In genomic region chr6:115853985-115854384, GRCm38 (mm10) we compare ENCODE assay signal across 8 mouse cellular contexts. TPM values are rescaled to one million over a fixed set of nuclear protein-coding genes. Genes with fewer than 3 reads are reported as not detected.
DNase-seq lines count a peak whose midpoint lies in the region; ATAC-seq and TF ChIP-seq lines count a peak whose summit lies in the region.

No protein-coding gene starts in this region.

- no peak for TF ChIP-seq EP300 in liver, embryonic 14.5 days (IDR thresholded peaks at IDR 0.05; ENCODE audit: low read depth)

- no peak overlapping the region for H3K9ac ChIP-seq in liver, embryonic 14.5 days (replicated peaks)

- peak overlapping the region; percentile 100 for H3K27ac ChIP-seq in testis, adult 2 months (ENCODE audit: control insufficient read depth, insufficient read depth, low read depth, low read length)
- no peak overlapping the region for H3K27ac ChIP-seq in liver, embryonic 14.5 days
- H3K27ac ChIP-seq in thymus, adult 2 months (ENCODE audit: control insufficient read depth, insufficient read depth, low read length) = no peak overlapping the region; the same call in 1 of the 2 replicates

- no peak for TF ChIP-seq CTCF in testis, adult 2 months (IDR thresholded peaks at IDR 0.05; ENCODE audit: control insufficient read depth, insufficient read depth, insufficient replicate concordance, low read depth, low read length)
- no peak for TF ChIP-seq CTCF in liver, embryonic 14.5 days (IDR thresholded peaks at IDR 0.05; ENCODE audit: low read depth)
- no peak for TF ChIP-seq CTCF in thymus, adult 2 months (IDR thresholded peaks at IDR 0.05; ENCODE audit: borderline replicate concordance, control insufficient read depth, extremely low read depth, insufficient read depth, low read length, poor library complexity)

- intact Hi-C loops in left cerebral cortex, postnatal 36 days (cut with DNase I) = loop anchor here (5.0 to 10.0 kb wide), 2 partner anchors 51 to 143 kb away; partner anchors contain the start of gene Plxnd1
- intact Hi-C loops in left cerebral cortex, postnatal 25 days (cut with DNase I) = loop anchor here (5.0 kb wide), 1 partner anchor 138 kb away; no protein-coding TSS in a partner anchor

- H3K9me3 ChIP-seq in liver, embryonic 14.5 days (ENCODE audit: control insufficient read depth, low read length) = no peaks in the 10 kb centered on the region

- peak; percentile 4 for DNase-seq in adrenal gland, postnatal 14 days
- DNase-seq in adrenal gland, postnatal 4 days (ENCODE audit: low spot score in 2 of 2) = no peak
- DNase-seq in testis, postnatal 10 days (ENCODE audit: low spot score) = no peak
- DNase-seq in liver, embryonic 14.5 days (ENCODE audit: low read depth in 3 of 3, low spot score in 3 of 3) = no peak
- DNase-seq in thymus, adult 2 months = no peak
- no peak for DNase-seq in left cerebral cortex, postnatal 36 days (ENCODE audit: low spot score in 2 of 2)
- DNase-seq in left cerebral cortex, postnatal 25 days (ENCODE audit: low spot score in 2 of 2) = no peak

- no peaks in the 10 kb centered on the region; the same call in 1 of the 2 replicates for H3K36me3 ChIP-seq in testis, adult 2 months (ENCODE audit: control insufficient read depth, insufficient read depth, low read length)
- H3K36me3 ChIP-seq in liver, embryonic 14.5 days (replicated peaks; ENCODE audit: control insufficient read depth, insufficient read depth, low read depth) = peaks cover 9% of the 10 kb centered on the region
- no peaks in the 10 kb centered on the region for H3K36me3 ChIP-seq in thymus, adult 2 months (ENCODE audit: control insufficient read depth, insufficient read depth, low read length)

- 52% methylated on average over 7 of the region's 7 CpGs for WGBS in liver, embryonic 14.5 days (ENCODE audit: insufficient replicate concordance)
- 67% methylated on average over 7 of the region's 7 CpGs for WGBS in thymus, adult 2 months

- no peaks in the 10 kb centered on the region for H3K27me3 ChIP-seq in testis, adult 2 months (ENCODE audit: control insufficient read depth, insufficient read depth, low read length)
- no peaks in the 10 kb centered on the region for H3K27me3 ChIP-seq in liver, embryonic 14.5 days (ENCODE audit: control insufficient read depth, insufficient read depth, low read length)
- no peaks in the 10 kb centered on the region for H3K27me3 ChIP-seq in thymus, adult 2 months (ENCODE audit: control insufficient read depth, insufficient read depth, low read length)

- ATAC-seq in liver, embryonic 14.5 days (ENCODE audit: insufficient read depth) = no peak

- peaks cover 2% of the 10 kb centered on the region for H3K4me1 ChIP-seq in testis, adult 2 months (ENCODE audit: control insufficient read depth, insufficient read depth, low read length)
- H3K4me1 ChIP-seq in liver, embryonic 14.5 days (replicated peaks; ENCODE audit: control insufficient read depth in 2 of 2, insufficient read depth in 2 of 2, low read length in 1 of 2) = peaks cover 7 to 12% of the 10 kb centered on the region in 2 experiments
- H3K4me1 ChIP-seq in thymus, adult 2 months (replicated peaks; ENCODE audit: control insufficient read depth, insufficient read depth, low read length) = peaks cover 8% of the 10 kb centered on the region

- no peak for TF ChIP-seq POLR2A in testis, adult 2 months (IDR thresholded peaks at IDR 0.05; ENCODE audit: control insufficient read depth, low read depth, low read length)
- no peak for TF ChIP-seq POLR2A in thymus, adult 2 months (IDR thresholded peaks at IDR 0.05; ENCODE audit: control insufficient read depth, extremely low read depth, insufficient read depth, low read length, poor library complexity)

- H3K4me2 ChIP-seq in liver, embryonic 14.5 days (ENCODE audit: low read depth) = peak overlapping the region; percentile 88

- peak overlapping the region; percentile 100 for H3K4me3 ChIP-seq in testis, adult 2 months (ENCODE audit: control insufficient read depth, low read depth, low read length)
- peak overlapping the region; percentile 70 to 76; a peak in 3 of 4 replicates for H3K4me3 ChIP-seq in liver, embryonic 14.5 days (ENCODE audit: insufficient read depth in 1 of 2, low read depth in 2 of 2, low read length in 2 of 2)
- no peak overlapping the region for H3K4me3 ChIP-seq in thymus, adult 2 months (ENCODE audit: control insufficient read depth, insufficient read depth, low read length)

RNA-seq across cellular contexts. Expression of gene Ift122, which starts 0.7 kb away (rescaled TPM):
- total RNA-seq in adrenal gland, postnatal 14 days (2021) = 15.4 and 16.5 TPM in 2 replicates
- 10 to 100 TPM; 23.5 to 25.6 TPM for total RNA-seq in adrenal gland, postnatal 4 days (2021)
- polyA plus RNA-seq in testis, adult 2 months (2012; rRNA removed) = 126 and 128 TPM in 2 replicates
- polyA plus RNA-seq in liver, embryonic 14.5 days (2012; rRNA removed) = 1.6 and 1.7 TPM in 2 replicates
- 1.9 TPM in 2 replicates for polyA plus RNA-seq in liver, embryonic 14.5 days (2014; fragmentation: Nextera tagmentation; extraction: Ambion mirVana)
- polyA plus RNA-seq in thymus, adult 2 months (2012; rRNA removed) = 7.6 and 8.8 TPM in 2 replicates
- 10 to 100 TPM; 27.0 to 31.0 TPM for total RNA-seq in left cerebral cortex, postnatal 36 days (2021)
- total RNA-seq in left cerebral cortex, postnatal 25 days (2021) = 10 to 100 TPM; 30.0 to 30.9 TPM

RNA-seq across cellular contexts. Expression of gene Mbd4, which starts 0.8 kb away (rescaled TPM):
- total RNA-seq in adrenal gland, postnatal 14 days (2021) = 4.1 and 4.6 TPM in 2 replicates
- total RNA-seq in adrenal gland, postnatal 4 days (2021) = 1 to 10 TPM; 7.5 to 8.1 TPM
- polyA plus RNA-seq in testis, adult 2 months (2012; rRNA removed) = 6.3 and 7.6 TPM in 2 replicates
- 3.8 and 6.4 TPM in 2 replicates for polyA plus RNA-seq in liver, embryonic 14.5 days (2012; rRNA removed)
- polyA plus RNA-seq in liver, embryonic 14.5 days (2014; fragmentation: Nextera tagmentation; extraction: Ambion mirVana) = 5.8 and 9.3 TPM in 2 replicates
- 9.0 and 10.5 TPM in 2 replicates for polyA plus RNA-seq in thymus, adult 2 months (2012; rRNA removed)
- 1 to 10 TPM; 8.2 to 9.0 TPM for total RNA-seq in left cerebral cortex, postnatal 36 days (2021)
- 1 to 10 TPM; 8.1 to 9.1 TPM for total RNA-seq in left cerebral cortex, postnatal 25 days (2021)

RNA-seq across cellular contexts. Expression of gene Efcab12, which starts 15.8 kb away (rescaled TPM):
- 0.64 and 0.70 TPM in 2 replicates for total RNA-seq in adrenal gland, postnatal 14 days (2021)
- total RNA-seq in adrenal gland, postnatal 4 days (2021) = 1 to 10 TPM in 1 of 2 experiments, under 1 TPM in 1; 0.96 to 1.9 TPM
- polyA plus RNA-seq in testis, adult 2 months (2012; rRNA removed) = 26.2 and 27.6 TPM in 2 replicates
- 0.09 and 0.11 TPM in 2 replicates for polyA plus RNA-seq in liver, embryonic 14.5 days (2012; rRNA removed)
- polyA plus RNA-seq in liver, embryonic 14.5 days (2014; fragmentation: Nextera tagmentation; extraction: Ambion mirVana) = 0.06 TPM in 1 of 2 replicates, not detected in the other
- polyA plus RNA-seq in thymus, adult 2 months (2012; rRNA removed) = 0.33 and 0.46 TPM in 2 replicates
- total RNA-seq in left cerebral cortex, postnatal 36 days (2021) = 1 to 10 TPM; 3.8 to 5.3 TPM
- total RNA-seq in left cerebral cortex, postnatal 25 days (2021) = 1 to 10 TPM; 3.6 to 4.5 TPM

RNA-seq across cellular contexts. Expression of gene Rpl32, which starts 45.4 kb away (rescaled TPM):
- total RNA-seq in adrenal gland, postnatal 14 days (2021) = 1,105 and 1,295 TPM in 2 replicates
- total RNA-seq in adrenal gland, postnatal 4 days (2021) = 1,000 to 10,000 TPM; 1,843 to 1,894 TPM
- polyA plus RNA-seq in testis, adult 2 months (2012; rRNA removed) = 597 and 654 TPM in 2 replicates
- 986 and 1,878 TPM in 2 replicates for polyA plus RNA-seq in liver, embryonic 14.5 days (2012; rRNA removed)
- polyA plus RNA-seq in liver, embryonic 14.5 days (2014; fragmentation: Nextera tagmentation; extraction: Ambion mirVana) = 1,452 and 1,510 TPM in 2 replicates
- polyA plus RNA-seq in thymus, adult 2 months (2012; rRNA removed) = 874 and 910 TPM in 2 replicates
- total RNA-seq in left cerebral cortex, postnatal 36 days (2021) = 100 to 1,000 TPM; 444 to 498 TPM
- 100 to 1,000 TPM; 443 to 458 TPM for total RNA-seq in left cerebral cortex, postnatal 25 days (2021)
